Mouse (Mus musculus) liver, postnatal 0 days (tissue): ENCODE results near the gene Plpp1. TPM values are rescaled to one million over a fixed set of nuclear protein-coding genes. Genes with fewer than 3 reads are reported as not detected.

Experiments used
- ATAC-seq: fragments of 200-750 bp; cut with Nextera tagmentation; 2 replicates; pipeline ENCODE4 v1.8.0; 2017; ENCODE audit warnings: mild to moderate bottlenecking, moderate library complexity
- DNase-seq: peaks from one replicate; pipeline ENCODE4 v3.0.0-alpha.2; 2016
- H3K27ac ChIP-seq: fragments of 300-500 bp; sonication (generic); 2 replicates; pipeline ENCODE4 v1.5.1; 2014; ENCODE audit warnings: antibody characterized with exemption, moderate library complexity, mild to moderate bottlenecking, low read depth
- H3K27me3 ChIP-seq: fragments of 300-500 bp; sonication (generic); 2 replicates; pipeline ENCODE4 v1.6.1; 2014; ENCODE audit warnings: low read length, control low read depth, mixed read lengths; ENCODE audit not compliant: insufficient read depth
- H3K36me3 ChIP-seq: fragments of 300-500 bp; sonication (generic); replicated peaks from 2 replicates; pipeline ENCODE4 v1.6.1; 2014; ENCODE audit warnings: mild to moderate bottlenecking, control low read depth, low read length, moderate library complexity, mixed read lengths; ENCODE audit not compliant: insufficient read depth
- H3K4me1 ChIP-seq: fragments of 300-500 bp; sonication (generic); 2 replicates; pipeline ENCODE4 v1.6.1; 2014; ENCODE audit warnings: antibody characterized with exemption, mild to moderate bottlenecking, control low read depth; ENCODE audit not compliant: insufficient read depth
- H3K4me2 ChIP-seq: fragments of 300-500 bp; sonication (generic); 2 replicates; pipeline ENCODE4 v1.6.1; 2014; ENCODE audit warnings: low read depth, mild to moderate bottlenecking, low read length, moderate library complexity, mixed read lengths
- H3K4me3 ChIP-seq: fragments of 300-500 bp; sonication (generic); 2 replicates; pipeline ENCODE4 v1.5.1; 2014; ENCODE audit warnings: low read depth, low read length
- H3K9ac ChIP-seq: fragments of 300-500 bp; sonication (generic); replicated peaks from 2 replicates; pipeline ENCODE4 v1.6.1; 2014; ENCODE audit warnings: mild to moderate bottlenecking, moderate library complexity
- H3K9me3 ChIP-seq: fragments of 300-500 bp; sonication (generic); 2 replicates; pipeline ENCODE4 v1.6.1; 2016; ENCODE audit warnings: mild to moderate bottlenecking, control low read depth, low read length, mixed read lengths
- CTCF ChIP-seq: sonication (generic); IDR thresholded peaks from 2 replicates; pipeline ENCODE4 v1.5.1; 2016; ENCODE audit warnings: antibody characterized with exemption, low read depth
- EP300 ChIP-seq: IDR thresholded peaks from 2 replicates; pipeline ENCODE4 v1.6.1; 2016; ENCODE audit warnings: antibody characterized with exemption, low read depth, mild to moderate bottlenecking
- WGBS: fragments of 180-500 bp; shearing (Covaris S2); extraction: QIAGEN DNeasy Blood & Tissue Kit; methylation state at CpG from one replicate; pipeline ENCODE4 v1.1.7; 2014; ENCODE audit not compliant: insufficient replicate concordance; 5-methylcytosine and 5-hydroxymethylcytosine counted together
- polyA plus RNA-seq: library from polyadenylated mRNA; unstranded; fragments of >200 nt; fragmentation: Nextera tagmentation; extraction: Ambion mirVana; gene quantifications from 2 replicates; pipeline ENCODE4 v1.2.1, GENCODE M21; 2015

The Plpp1 gene
- polyA plus RNA-seq, result 44.6 and 55.4 TPM in 2 replicates

- DNase-seq, result peak; percentile 98
- peak within 1 kb of the TSS; percentile 91 for H3K4me2 ChIP-seq
- no peak for TF ChIP-seq CTCF
- TF ChIP-seq EP300, result no peak
Observed at GRCm38 (mm10) chr13:112800597-112801380, at the start of gene Plpp1. TSS of gene Plpp1 (plus strand) at chr13:112800792.

GRCm38 (mm10) chr13:112751454-112752308 is 48.9 kb upstream of the Plpp1 start:
- H3K4me3 ChIP-seq, result peak overlapping the region; percentile 18

More at GRCm38 (mm10) chr13:112800597-112801380, at the start of gene Plpp1:
- 1% methylated on average over 72 of the region's 83 CpGs for WGBS
- Histone ChIP-seq H3K4me1 (peaks cover 24% of the 10 kb centered on the region), H3K27me3 (no peaks in the 10 kb centered on the region), H3K4me3 (peak within 1 kb of the TSS; percentile 79), H3K36me3 (peaks cover 1% of the 10 kb centered on the region), H3K9ac (peak within 1 kb of the TSS; percentile 85), H3K27ac (peak within 1 kb of the TSS; percentile 78), H3K9me3 (no peaks in the 10 kb centered on the region)
- ATAC-seq, result peak; percentile 97

DNA sequence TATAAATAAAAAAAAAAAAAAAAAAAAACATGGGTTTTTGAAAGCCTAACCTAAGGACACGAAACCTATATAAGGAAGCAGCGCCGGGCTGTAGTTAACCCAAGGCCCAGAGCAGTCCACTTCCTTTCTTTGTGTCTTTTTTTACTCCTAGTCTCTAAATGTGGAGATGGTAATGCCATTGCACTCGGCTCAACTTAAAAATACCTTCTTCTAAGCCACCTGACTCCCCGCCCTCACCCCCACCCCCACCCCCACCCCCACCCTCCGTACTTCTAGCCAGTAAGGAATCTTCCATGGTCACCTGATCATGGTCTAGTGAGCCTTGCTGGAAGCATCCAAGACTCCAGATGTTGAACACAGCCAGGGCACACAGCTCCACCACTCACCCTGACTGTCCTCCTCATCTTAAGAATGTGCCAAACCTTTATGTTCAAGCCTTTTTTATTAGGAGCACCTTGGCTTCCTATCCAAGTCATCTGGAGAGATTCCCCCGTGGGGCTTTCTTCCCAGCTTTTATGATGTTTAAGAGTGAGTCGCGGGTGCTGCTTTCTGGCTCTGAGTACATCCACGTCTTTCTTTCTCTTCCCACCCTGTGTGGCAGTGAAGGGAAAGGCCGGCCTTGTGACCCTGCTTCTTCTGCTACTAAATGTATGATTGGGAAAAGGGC is 48.1 kb upstream of the Plpp1 start:
- TF ChIP-seq CTCF (no peak), EP300 (no peak)
- 57% methylated on average over 11 of the region's 11 CpGs for WGBS
- no peak for DNase-seq
- 0 out of 2 replicates have a peak overlapping the region, but pooled peaks have one; percentile 35 for H3K9ac ChIP-seq
- peak overlapping the region; percentile 18; the same call in 1 of the 2 replicates for H3K4me3 ChIP-seq
- H3K4me1 ChIP-seq, result peaks cover 44% of the 10 kb centered on the region
- no peak for ATAC-seq
- peak overlapping the region; percentile 68 for H3K4me2 ChIP-seq
- no peaks in the 10 kb centered on the region for H3K36me3 ChIP-seq
- H3K27ac ChIP-seq, result peak overlapping the region; percentile 52
- no peaks in the 10 kb centered on the region for H3K27me3 ChIP-seq
- H3K9me3 ChIP-seq, result no peaks in the 10 kb centered on the region

More at GRCm38 (mm10) chr13:112751454-112752308, 48.9 kb upstream of the Plpp1 start:
- H3K4me2 ChIP-seq, result peak overlapping the region; percentile 68
- peak overlapping the region; percentile 35; the same call in 1 of the 2 replicates for H3K9ac ChIP-seq
- H3K4me1 ChIP-seq, result peaks cover 51% of the 10 kb centered on the region
- WGBS, result 11% methylated on average over 18 of the region's 18 CpGs
- peak overlapping the region; percentile 52 for H3K27ac ChIP-seq
- H3K27me3 ChIP-seq, result no peaks in the 10 kb centered on the region
- ATAC-seq, result peak; percentile 51
- H3K36me3 ChIP-seq, result no peaks in the 10 kb centered on the region
- DNase-seq, result peak; percentile 72
- TF ChIP-seq EP300 (no peak), CTCF (no peak)
- H3K9me3 ChIP-seq, result no peaks in the 10 kb centered on the region

- H3K27me3 ChIP-seq, result no peaks in the 10 kb centered on the region
- WGBS, result 76% methylated on average over 9 of the region's 9 CpGs
- H3K9ac ChIP-seq, result no peak overlapping the region
- H3K4me1 ChIP-seq, result peaks cover 37% of the 10 kb centered on the region
- H3K36me3 ChIP-seq, result no peaks in the 10 kb centered on the region
- H3K4me3 ChIP-seq, result no peak overlapping the region
- ATAC-seq, result peak; percentile 51
- no peak for DNase-seq
- H3K9me3 ChIP-seq, result no peaks in the 10 kb centered on the region
- H3K4me2 ChIP-seq, result no peak overlapping the region
- TF ChIP-seq CTCF (no peak), EP300 (peak; percentile 80)
- peak overlapping the region; percentile 57; the same call in 1 of the 2 replicates for H3K27ac ChIP-seq
Observed at GRCm38 (mm10) chr13:112753522-112753921, 47.1 kb upstream of the Plpp1 start.

DNA sequence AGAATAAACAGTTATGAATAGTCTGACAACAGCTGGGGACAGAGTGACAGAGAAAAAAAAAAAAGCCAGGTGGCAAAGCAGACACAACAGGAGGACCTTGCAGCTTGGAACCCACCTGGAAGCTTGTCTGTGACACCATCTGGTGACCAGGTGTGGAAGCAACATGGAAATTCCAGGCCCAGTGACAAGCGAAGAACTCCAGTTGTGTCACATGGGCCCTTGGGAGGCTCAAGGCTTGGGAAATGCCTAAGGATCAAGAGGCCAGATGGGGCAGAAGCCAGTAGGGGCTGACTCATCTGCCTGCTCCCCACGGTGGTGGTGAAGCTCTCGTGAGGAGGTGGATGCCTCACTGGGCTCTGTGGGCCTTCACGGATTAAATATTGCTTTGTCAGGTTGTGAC is 45.7 kb upstream of the Plpp1 start:
- no peak for ATAC-seq
- Histone ChIP-seq H3K9ac (no peak overlapping the region), H3K4me2 (no peak overlapping the region), H3K9me3 (no peaks in the 10 kb centered on the region), H3K27ac (no peak overlapping the region), H3K4me1 (peaks cover 27% of the 10 kb centered on the region), H3K27me3 (no peaks in the 10 kb centered on the region), H3K4me3 (no peak overlapping the region), H3K36me3 (no peaks in the 10 kb centered on the region)
- no peak for DNase-seq
- 67% methylated on average over 4 of the region's 4 CpGs for WGBS
- no peak for TF ChIP-seq CTCF
